Mouse (Mus musculus): ENCODE measurements around the gene Dlst. TPM values are rescaled to one million over a fixed set of nuclear protein-coding genes. Genes with fewer than 3 reads are reported as not detected.

The Dlst gene
- polyA plus RNA-seq, 1 experiment from 2014 or later: 116 TPM

- Histone ChIP-seq H3K9ac (no peak overlapping the region), H3K9me3 (no peaks in the 10 kb centered on the region), H3K4me1 (no peaks in the 10 kb centered on the region), H3K27ac (no peak overlapping the region), H3K27me3 (replicated peaks) (no peaks in the 10 kb centered on the region), H3K36me3 (peaks cover 84% of the 10 kb centered on the region), H3K4me2 (replicated peaks) (no peak overlapping the region), H3K4me3 (no peak overlapping the region)
- WGBS: 95% methylated on average over 9 of the region's 9 CpGs
- ATAC-seq (ENCODE audit: low FRiP score, low read depth): no peak
Measured at GRCm38 (mm10) chr12:85123108-85123530, 12.5 kb downstream of the Dlst start.

- WGBS: 95% methylated on average over 11 of the region's 11 CpGs
- H3K4me2 ChIP-seq (replicated peaks): no peak overlapping the region
- no peak for ATAC-seq (ENCODE audit: low FRiP score, low read depth)
- no peaks in the 10 kb centered on the region for H3K9me3 ChIP-seq
- no peak overlapping the region for H3K4me3 ChIP-seq
- no peak overlapping the region for H3K27ac ChIP-seq
- H3K4me1 ChIP-seq: no peaks in the 10 kb centered on the region
- no peaks in the 10 kb centered on the region for H3K27me3 ChIP-seq (replicated peaks)
- no peak overlapping the region for H3K9ac ChIP-seq
- H3K36me3 ChIP-seq: peaks cover 84% of the 10 kb centered on the region
Measured at GRCm38 (mm10) chr12:85123645-85124044, 13.0 kb downstream of the Dlst start.

- Histone ChIP-seq H3K27me3 (replicated peaks) (no peaks in the 10 kb centered on the region), H3K9ac (no peak overlapping the region), H3K36me3 (peaks cover 83% of the 10 kb centered on the region), H3K4me1 (no peaks in the 10 kb centered on the region), H3K4me2 (replicated peaks) (no peak overlapping the region), H3K27ac (no peak overlapping the region), H3K9me3 (no peaks in the 10 kb centered on the region), H3K4me3 (no peak overlapping the region)
- ATAC-seq (ENCODE audit: low FRiP score, low read depth): no peak
- WGBS: 90% methylated on average over 5 of the region's 5 CpGs
Measured at GRCm38 (mm10) chr12:85124751-85125150, 14.1 kb downstream of the Dlst start.

GRCm38 (mm10) chr12:85126986-85127603, 16.5 kb downstream of the Dlst start:
- Histone ChIP-seq H3K27ac (no peak overlapping the region), H3K36me3 (peaks cover 82% of the 10 kb centered on the region), H3K4me1 (no peaks in the 10 kb centered on the region), H3K27me3 (replicated peaks) (no peaks in the 10 kb centered on the region), H3K4me2 (replicated peaks) (no peak overlapping the region), H3K4me3 (no peak overlapping the region), H3K9ac (no peak overlapping the region), H3K9me3 (no peaks in the 10 kb centered on the region)
- ATAC-seq (ENCODE audit: low FRiP score, low read depth): no peak
- WGBS: 90% methylated on average over 8 of the region's 8 CpGs

GRCm38 (mm10) chr12:85129426-85129978, 18.9 kb downstream of the Dlst start:
- ATAC-seq (ENCODE audit: low FRiP score, low read depth): no peak
- H3K4me2 ChIP-seq (replicated peaks): no peak overlapping the region
- no peaks in the 10 kb centered on the region for H3K27me3 ChIP-seq (replicated peaks)
- H3K36me3 ChIP-seq: peaks cover 82% of the 10 kb centered on the region
- no peaks in the 10 kb centered on the region for H3K4me1 ChIP-seq
- no peaks in the 10 kb centered on the region for H3K9me3 ChIP-seq
- no peak overlapping the region for H3K4me3 ChIP-seq
- 96% methylated on average over 9 of the region's 9 CpGs for WGBS
- H3K27ac ChIP-seq: no peak overlapping the region
- H3K9ac ChIP-seq: no peak overlapping the region

DNA sequence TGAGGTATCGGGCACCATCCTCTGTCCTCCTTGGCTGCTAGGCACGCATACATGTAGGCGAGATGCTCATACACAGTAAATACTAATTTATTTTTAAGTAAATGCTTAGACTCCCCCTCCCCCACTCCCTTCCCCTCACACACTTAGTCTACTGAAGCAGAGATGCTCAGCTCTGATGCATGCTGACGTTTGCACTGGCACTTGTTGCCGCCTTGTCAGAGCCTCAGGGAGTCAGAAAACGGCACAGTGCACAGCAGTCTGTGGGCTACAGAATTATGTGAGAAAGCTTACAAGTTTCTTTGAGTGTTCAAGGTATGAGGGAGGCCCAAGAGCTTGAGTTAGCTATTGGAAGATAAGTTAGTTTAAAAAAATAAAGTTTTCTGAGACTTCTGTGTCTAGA, 20.7 kb downstream of the Dlst start:
- no peak overlapping the region for H3K4me3 ChIP-seq
- WGBS: 89% methylated on average over 6 of the region's 6 CpGs
- 0 out of 2 replicates have a peak, but pooled peaks cover 3% of the 10 kb centered on the region for H3K4me1 ChIP-seq
- no peak overlapping the region for H3K9ac ChIP-seq
- peaks cover 82% of the 10 kb centered on the region for H3K36me3 ChIP-seq
- H3K27me3 ChIP-seq (replicated peaks): no peaks in the 10 kb centered on the region
- H3K9me3 ChIP-seq: no peaks in the 10 kb centered on the region
- ATAC-seq (ENCODE audit: low FRiP score, low read depth): no peak
- H3K4me2 ChIP-seq (replicated peaks): no peak overlapping the region
- no peak overlapping the region for H3K27ac ChIP-seq

DNA sequence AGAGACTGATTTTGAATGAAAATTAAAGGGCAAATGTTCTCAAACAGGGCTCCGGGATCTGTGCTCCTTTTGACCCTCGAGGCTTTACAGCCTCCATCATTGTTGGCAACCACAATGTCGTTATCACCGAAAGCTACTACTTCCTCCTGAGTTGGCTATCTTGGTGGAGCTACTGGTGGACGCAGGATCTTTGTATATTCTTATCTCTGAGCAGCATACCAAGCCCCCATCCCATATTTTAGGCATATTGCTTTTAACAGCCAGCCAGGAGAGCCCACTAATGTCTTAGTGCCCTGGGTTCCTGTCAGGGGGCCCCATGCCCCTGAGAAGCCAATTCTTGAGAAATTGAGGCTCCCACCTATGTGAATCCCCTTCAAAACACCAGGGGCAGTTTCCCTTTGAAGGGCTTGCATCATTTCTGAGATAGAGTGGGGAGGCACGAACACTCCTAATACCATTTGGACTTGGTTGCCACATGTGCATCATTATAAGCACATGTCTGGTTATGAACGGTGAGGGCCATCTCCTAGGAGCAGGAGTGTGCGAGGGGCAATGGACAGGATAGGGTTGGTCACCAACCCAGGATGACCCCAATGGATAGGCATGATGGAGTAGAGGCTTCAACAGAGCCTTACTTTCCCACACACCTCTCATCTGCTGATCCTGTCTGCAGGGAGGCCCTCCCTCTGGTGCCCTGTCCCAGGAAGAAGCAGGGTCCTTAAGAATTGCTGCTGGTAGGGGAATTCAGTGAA, 23.6 kb downstream of the Dlst start:
- H3K27ac ChIP-seq: no peak overlapping the region
- 89% methylated on average over 8 of the region's 8 CpGs for WGBS
- no peak overlapping the region for H3K4me2 ChIP-seq (replicated peaks)
- 0 out of 2 replicates have a peak, but pooled peaks cover 3% of the 10 kb centered on the region for H3K4me1 ChIP-seq
- no peaks in the 10 kb centered on the region for H3K27me3 ChIP-seq (replicated peaks)
- H3K9ac ChIP-seq: no peak overlapping the region
- H3K36me3 ChIP-seq: peaks cover 60% of the 10 kb centered on the region
- no peaks in the 10 kb centered on the region for H3K9me3 ChIP-seq
- no peak for ATAC-seq (ENCODE audit: low FRiP score, low read depth)
- H3K4me3 ChIP-seq: no peak overlapping the region

GRCm38 (mm10) chr12:85135513-85136470, 25.2 kb downstream of the Dlst start:
- no peak for ATAC-seq (ENCODE audit: low FRiP score, low read depth)
- 0 out of 2 replicates have a peak, but pooled peaks cover 3% of the 10 kb centered on the region for H3K4me1 ChIP-seq
- H3K9ac ChIP-seq: no peak overlapping the region
- H3K4me3 ChIP-seq: no peak overlapping the region
- H3K4me2 ChIP-seq (replicated peaks): no peak overlapping the region
- peaks cover 44% of the 10 kb centered on the region for H3K36me3 ChIP-seq
- 79% methylated on average over 19 of the region's 19 CpGs for WGBS
- H3K9me3 ChIP-seq: no peaks in the 10 kb centered on the region
- no peak overlapping the region for H3K27ac ChIP-seq
- H3K27me3 ChIP-seq (replicated peaks): no peaks in the 10 kb centered on the region

DNA sequence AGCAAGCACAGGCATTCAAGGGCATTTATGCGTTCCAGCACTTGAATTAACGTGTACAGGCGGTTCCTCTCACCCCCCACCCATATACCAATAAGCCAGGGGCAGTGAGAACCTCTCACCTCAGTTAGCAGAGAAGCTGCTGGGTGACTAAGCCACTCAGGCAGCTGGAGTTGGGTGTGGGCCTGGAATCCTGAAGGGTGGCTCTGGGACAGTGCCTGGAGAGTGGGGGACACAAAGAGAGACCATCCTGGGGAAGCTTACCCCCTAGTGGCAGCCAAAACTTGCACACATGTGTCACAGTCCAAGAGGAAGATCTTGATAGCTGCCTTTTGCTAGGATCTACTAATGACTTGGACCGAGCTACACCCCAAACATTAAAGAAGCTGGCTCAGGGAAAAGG, 26.0 kb downstream of the Dlst start:
- Histone ChIP-seq H3K27ac (no peak overlapping the region), H3K27me3 (replicated peaks) (no peaks in the 10 kb centered on the region), H3K4me2 (replicated peaks) (no peak overlapping the region), H3K36me3 (peaks cover 37% of the 10 kb centered on the region), H3K4me3 (no peak overlapping the region), H3K9ac (no peak overlapping the region), H3K4me1 (0 out of 2 replicates have a peak, but pooled peaks cover 3% of the 10 kb centered on the region), H3K9me3 (no peaks in the 10 kb centered on the region)
- no peak for ATAC-seq (ENCODE audit: low FRiP score, low read depth)
- WGBS: 81% methylated on average over 4 of the region's 4 CpGs

DNA sequence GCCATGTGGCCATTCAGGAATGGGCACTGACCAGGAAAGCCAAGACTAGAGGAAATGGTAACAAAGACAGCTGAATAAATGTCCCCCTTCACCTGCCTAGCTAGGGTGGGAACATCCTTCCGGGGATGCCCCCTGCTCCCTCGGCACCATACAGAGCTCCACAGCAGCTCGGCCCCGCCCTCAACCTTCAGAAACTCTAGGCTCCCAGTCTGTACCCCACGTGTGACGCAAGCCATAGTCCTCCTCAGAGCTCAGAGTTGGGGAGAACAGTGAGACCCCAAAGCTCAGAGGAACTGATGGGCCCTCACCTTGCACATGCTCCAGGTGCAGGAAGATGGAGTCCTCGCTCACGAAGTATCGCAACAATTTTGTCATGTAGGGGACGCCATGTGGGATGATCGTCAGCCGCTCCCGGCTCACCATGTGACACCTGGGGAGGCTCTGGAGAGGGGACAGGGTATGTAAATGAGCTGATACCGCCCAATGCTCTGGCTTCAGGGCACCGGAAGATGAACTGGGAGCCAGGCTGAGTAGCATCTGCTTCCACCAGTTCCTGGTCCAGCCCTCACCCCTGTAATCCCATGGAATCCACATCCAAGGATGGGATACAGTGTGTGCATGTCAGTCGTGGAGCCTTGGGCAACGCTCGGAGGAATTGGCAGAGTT, 29.5 kb downstream of the Dlst start:
- Histone ChIP-seq H3K4me3 (no peak overlapping the region), H3K9ac (no peak overlapping the region), H3K9me3 (no peaks in the 10 kb centered on the region), H3K27me3 (replicated peaks) (no peaks in the 10 kb centered on the region), H3K4me1 (0 out of 2 replicates have a peak, but pooled peaks cover 3% of the 10 kb centered on the region), H3K27ac (no peak overlapping the region), H3K36me3 (peaks cover 10% of the 10 kb centered on the region), H3K4me2 (replicated peaks) (no peak overlapping the region)
- 50% methylated on average over 18 of the region's 18 CpGs for WGBS
- no peak for ATAC-seq (ENCODE audit: low FRiP score, low read depth)

DNA sequence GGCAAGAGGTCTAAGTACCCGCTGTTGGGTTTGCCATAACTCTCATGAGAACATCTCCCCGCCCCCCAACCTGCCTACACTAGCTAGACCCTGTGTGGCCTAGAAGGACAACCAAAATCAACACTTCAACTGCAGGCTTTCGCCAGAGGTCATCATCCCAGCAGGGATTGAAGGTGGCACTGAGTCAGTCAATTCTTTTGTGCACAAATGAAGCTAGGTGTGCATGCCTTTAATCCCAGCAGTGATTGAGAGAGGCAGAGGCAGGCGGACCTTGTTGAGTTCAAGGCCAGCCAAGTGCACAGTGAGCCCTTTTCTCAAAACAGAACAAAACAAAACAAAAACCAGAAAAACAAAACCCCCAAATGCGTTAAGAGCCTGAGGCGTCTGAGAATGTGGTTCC, 30.5 kb downstream of the Dlst start:
- H3K9me3 ChIP-seq: no peaks in the 10 kb centered on the region
- H3K4me1 ChIP-seq: peaks cover 4% of the 10 kb centered on the region; the same call in 1 of the 2 replicates
- no peak overlapping the region for H3K27ac ChIP-seq
- no peak overlapping the region for H3K4me3 ChIP-seq
- no peak for ATAC-seq (ENCODE audit: low FRiP score, low read depth)
- no peaks in the 10 kb centered on the region for H3K27me3 ChIP-seq (replicated peaks)
- 84% methylated on average over 6 of the region's 6 CpGs for WGBS
- H3K4me2 ChIP-seq (replicated peaks): no peak overlapping the region
- no peak overlapping the region for H3K9ac ChIP-seq
- H3K36me3 ChIP-seq: peaks cover 2% of the 10 kb centered on the region; the same call in 1 of the 2 replicates
